Mouse (Mus musculus) heart, embryonic 14.5 days (tissue): ENCODE results near the gene Fcmr. TPM values are rescaled to one million over a fixed set of nuclear protein-coding genes. Genes with fewer than 3 reads are reported as not detected.

Source experiments
- ATAC-seq: fragments of 200-750 bp; cut with Nextera tagmentation; 2 replicates; pipeline ENCODE4 v1.8.0; 2017; ENCODE audit warnings: low read depth, moderate TSS enrichment; ENCODE audit not compliant: insufficient number of reproducible peaks, insufficient read depth, low FRiP score
- H3K27ac ChIP-seq, 2 experiments: fragments of 200-500 bp in 1 of 2; fragments of 300-500 bp in 1 of 2; sonication (generic) in 1 of 2; replicated peaks in 1 of 2; 2 replicates each; pipeline ENCODE4 v1.5.1; 2012 to 2014; ENCODE audit warnings: low read depth in 2 of 2, low read length in 2 of 2, control low read depth in 1 of 2, mild to moderate bottlenecking in 1 of 2, mixed read lengths in 1 of 2; ENCODE audit not compliant: control insufficient read depth in 1 of 2, insufficient read depth in 1 of 2
- H3K27me3 ChIP-seq: fragments of 300-500 bp; sonication (generic); 2 replicates; pipeline ENCODE4 v1.6.1; 2014; ENCODE audit warnings: mild to moderate bottlenecking, low read length, control low read depth; ENCODE audit not compliant: control insufficient read depth, insufficient read depth
- H3K36me3 ChIP-seq: fragments of 300-500 bp; sonication (generic); 2 replicates; pipeline ENCODE4 v1.6.1; 2014; ENCODE audit warnings: mild to moderate bottlenecking, control low read depth, low read length, mixed read lengths; ENCODE audit not compliant: control insufficient read depth, insufficient read depth
- H3K4me1 ChIP-seq, 2 experiments: fragments of 200-500 bp in 1 of 2; fragments of 300-500 bp in 1 of 2; sonication (generic) in 1 of 2; 2 replicates each; pipeline ENCODE4 v1.6.1; 2012 to 2014; ENCODE audit warnings: low read length in 2 of 2, control low read depth in 1 of 2, mixed read lengths in 1 of 2; ENCODE audit not compliant: control insufficient read depth in 2 of 2, insufficient read depth in 2 of 2
- H3K4me2 ChIP-seq: fragments of 300-500 bp; sonication (generic); 2 replicates; pipeline ENCODE4 v1.6.1; 2014; ENCODE audit warnings: mild to moderate bottlenecking, low read length
- H3K4me3 ChIP-seq, 2 experiments: fragments of 200-500 bp in 1 of 2; fragments of 300-500 bp in 1 of 2; sonication (generic) in 1 of 2; 2 replicates each; pipeline ENCODE4 v1.5.1; 2012 to 2014; ENCODE audit warnings: low read length in 2 of 2, mild to moderate bottlenecking in 2 of 2, control low read depth in 1 of 2, low read depth in 1 of 2, moderate library complexity in 1 of 2; ENCODE audit not compliant: control insufficient read depth in 1 of 2, insufficient read depth in 1 of 2
- H3K9ac ChIP-seq: fragments of 300-500 bp; sonication (generic); 2 replicates; pipeline ENCODE4 v1.6.1; 2014; ENCODE audit warnings: mild to moderate bottlenecking, low read length
- H3K9me3 ChIP-seq: fragments of 300-500 bp; sonication (generic); 2 replicates; pipeline ENCODE4 v1.6.1; 2016; ENCODE audit warnings: low read length, control low read depth; ENCODE audit not compliant: control insufficient read depth
- WGBS: fragments of 180-500 bp; shearing (Covaris S2); extraction: QIAGEN DNeasy Blood & Tissue Kit; methylation state at CpG from one replicate; pipeline ENCODE4 v1.1.7; 2014; 5-methylcytosine and 5-hydroxymethylcytosine counted together
- polyA plus RNA-seq: library from polyadenylated mRNA; unstranded; fragments of >200 nt; fragmentation: Nextera tagmentation; extraction: Ambion mirVana; gene quantifications from 2 replicates; pipeline ENCODE4 v1.2.1, GENCODE M21; 2014

Gene Fcmr
- polyA plus RNA-seq, 1 experiment from 2014 or later: 4.4 TPM

- H3K9me3 ChIP-seq: no peaks in the 10 kb centered on the region
- no peak for ATAC-seq
- WGBS: 84% methylated on average over 2 of the region's 2 CpGs
- H3K4me3 ChIP-seq: no peak overlapping the region
- no peaks in the 10 kb centered on the region for H3K36me3 ChIP-seq
- peaks cover under 1 to 2% of the 10 kb centered on the region in 2 experiments; a peak in 3 of 4 replicates for H3K4me1 ChIP-seq
- H3K9ac ChIP-seq: no peak overlapping the region
- H3K4me2 ChIP-seq: no peak overlapping the region
- H3K27ac ChIP-seq: no peak overlapping the region
- peaks cover 9% of the 10 kb centered on the region for H3K27me3 ChIP-seq
Observed at GRCm38 (mm10) chr1:130872912-130873311, 7.4 kb downstream of the Fcmr start.

DNA sequence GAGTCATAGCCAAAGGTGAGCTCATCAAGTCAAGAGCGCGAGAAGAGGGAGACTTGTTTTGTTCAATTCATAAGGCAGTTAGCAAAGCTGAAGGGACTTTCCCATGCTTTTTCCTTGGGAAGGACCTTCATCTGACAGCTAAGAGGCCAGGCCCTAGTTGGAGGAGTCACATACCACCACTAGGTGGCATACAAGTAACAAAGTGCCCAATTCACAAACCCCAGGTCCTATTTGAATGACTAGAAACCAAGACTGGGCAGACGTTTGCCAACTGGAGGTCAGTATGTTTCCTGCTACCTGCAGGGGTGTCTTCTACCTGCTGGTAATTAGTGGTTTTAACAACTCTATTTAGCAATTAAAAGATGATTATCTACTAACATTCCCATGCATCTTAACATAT is 9.7 kb downstream of the Fcmr start:
- H3K4me2 ChIP-seq: no peak overlapping the region
- H3K36me3 ChIP-seq: no peaks in the 10 kb centered on the region
- H3K27me3 ChIP-seq: peaks cover 22% of the 10 kb centered on the region
- H3K27ac ChIP-seq: no peak overlapping the region
- H3K9me3 ChIP-seq: no peaks in the 10 kb centered on the region
- no peak for ATAC-seq
- H3K4me1 ChIP-seq: peaks cover 2 to 7% of the 10 kb centered on the region in 2 experiments; a peak in 3 of 4 replicates
- H3K9ac ChIP-seq: no peak overlapping the region
- no peak overlapping the region for H3K4me3 ChIP-seq
- WGBS: 30% methylated on average over 3 of the region's 3 CpGs

GRCm38 (mm10) chr1:130875910-130876309 is 10.4 kb downstream of the Fcmr start:
- H3K9me3 ChIP-seq: no peaks in the 10 kb centered on the region
- ATAC-seq: no peak
- no peak overlapping the region for H3K4me3 ChIP-seq
- H3K27ac ChIP-seq: no peak overlapping the region
- H3K4me1 ChIP-seq: peaks cover 2 to 7% of the 10 kb centered on the region in 2 experiments; a peak in 3 of 4 replicates
- no peak overlapping the region for H3K9ac ChIP-seq
- no peak overlapping the region for H3K4me2 ChIP-seq
- 62% methylated on average over 3 of the region's 3 CpGs for WGBS
- H3K27me3 ChIP-seq: peaks cover 25% of the 10 kb centered on the region
- H3K36me3 ChIP-seq: no peaks in the 10 kb centered on the region

GRCm38 (mm10) chr1:130876931-130877509 is 11.6 kb downstream of the Fcmr start:
- Histone ChIP-seq H3K9me3 (no peaks in the 10 kb centered on the region), H3K27me3 (peaks cover 25% of the 10 kb centered on the region), H3K4me3 (no peak overlapping the region), H3K27ac (no peak overlapping the region), H3K36me3 (no peaks in the 10 kb centered on the region), H3K4me1 (peaks cover 2 to 7% of the 10 kb centered on the region in 2 experiments; a peak in 3 of 4 replicates), H3K9ac (no peak overlapping the region), H3K4me2 (no peak overlapping the region)
- ATAC-seq: no peak
- 10% methylated on average over 3 of the region's 3 CpGs for WGBS

DNA sequence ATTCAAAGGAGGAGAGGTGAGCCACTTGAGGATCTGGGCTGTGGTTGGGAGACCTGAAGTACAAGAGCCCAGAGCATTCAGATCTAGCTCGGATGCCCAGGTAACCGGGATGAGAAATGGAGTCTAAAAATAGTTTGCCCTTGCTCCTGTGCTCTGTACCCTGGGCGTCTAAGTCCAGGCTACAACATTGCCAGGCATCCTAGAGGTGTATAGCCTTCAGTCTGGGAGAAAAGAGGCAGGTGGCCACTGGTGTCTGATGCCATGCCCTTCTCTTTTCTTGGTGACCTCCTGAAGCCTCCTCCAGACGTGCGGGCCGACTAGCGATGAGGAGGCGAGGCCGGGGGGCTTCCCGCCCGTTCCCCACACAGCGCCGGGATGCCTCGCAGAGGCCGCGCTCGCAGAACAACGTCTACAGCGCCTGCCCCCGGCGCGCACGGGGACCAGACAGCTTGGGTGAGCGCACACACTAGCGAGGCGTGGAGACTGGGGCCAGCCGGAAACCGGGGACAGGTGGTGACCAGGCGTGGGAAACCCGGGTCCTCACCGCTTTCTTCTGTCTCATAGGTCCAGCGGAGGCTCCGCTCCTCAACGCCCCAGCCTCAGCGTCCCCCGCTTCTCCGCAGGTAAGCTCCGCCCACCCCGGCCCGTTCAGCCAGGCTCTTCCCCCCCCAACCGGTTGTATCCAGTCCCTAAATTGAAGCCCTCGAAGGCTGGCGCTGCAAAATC is 12.6 kb downstream of the Fcmr start:
- H3K4me1 ChIP-seq: peaks cover 2 to 7% of the 10 kb centered on the region in 2 experiments; a peak in 3 of 4 replicates
- H3K4me3 ChIP-seq: peak overlapping the region; percentile 36 to 45
- peaks cover 28% of the 10 kb centered on the region for H3K27me3 ChIP-seq
- H3K36me3 ChIP-seq: no peaks in the 10 kb centered on the region
- 1% methylated on average over 43 of the region's 43 CpGs for WGBS
- peak overlapping the region; percentile 39 for H3K9ac ChIP-seq
- no peaks in the 10 kb centered on the region for H3K9me3 ChIP-seq
- no peak overlapping the region for H3K27ac ChIP-seq
- no peak for ATAC-seq
- peak overlapping the region; percentile 70 for H3K4me2 ChIP-seq

DNA sequence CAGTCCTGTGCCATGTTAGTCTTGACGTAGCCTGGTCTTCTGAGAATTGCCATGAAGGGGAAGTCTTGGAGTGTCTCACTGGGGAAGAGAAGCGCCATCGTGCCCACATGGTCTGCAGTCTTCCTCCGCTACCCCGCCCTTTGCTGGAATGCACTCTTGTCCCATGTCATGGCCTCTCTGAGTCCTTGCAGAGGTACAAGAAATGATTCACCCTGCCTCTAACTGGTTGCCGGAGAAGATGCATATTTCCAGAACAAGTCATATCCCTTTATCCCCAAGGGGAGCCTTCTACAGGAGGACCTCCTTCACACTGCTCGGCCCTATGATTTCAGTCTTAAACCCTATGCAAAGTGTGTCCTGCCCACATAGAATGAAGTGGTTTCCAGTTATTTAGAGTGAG is 14.5 kb downstream of the Fcmr start:
- 86% methylated on average over 7 of the region's 7 CpGs for WGBS
- no peak overlapping the region for H3K4me3 ChIP-seq
- no peak overlapping the region for H3K4me2 ChIP-seq
- peaks cover 2 to 7% of the 10 kb centered on the region in 2 experiments; a peak in 3 of 4 replicates for H3K4me1 ChIP-seq
- no peaks in the 10 kb centered on the region for H3K9me3 ChIP-seq
- ATAC-seq: no peak
- H3K27ac ChIP-seq: no peak overlapping the region
- H3K9ac ChIP-seq: no peak overlapping the region
- H3K27me3 ChIP-seq: peaks cover 28% of the 10 kb centered on the region
- H3K36me3 ChIP-seq: no peaks in the 10 kb centered on the region

DNA sequence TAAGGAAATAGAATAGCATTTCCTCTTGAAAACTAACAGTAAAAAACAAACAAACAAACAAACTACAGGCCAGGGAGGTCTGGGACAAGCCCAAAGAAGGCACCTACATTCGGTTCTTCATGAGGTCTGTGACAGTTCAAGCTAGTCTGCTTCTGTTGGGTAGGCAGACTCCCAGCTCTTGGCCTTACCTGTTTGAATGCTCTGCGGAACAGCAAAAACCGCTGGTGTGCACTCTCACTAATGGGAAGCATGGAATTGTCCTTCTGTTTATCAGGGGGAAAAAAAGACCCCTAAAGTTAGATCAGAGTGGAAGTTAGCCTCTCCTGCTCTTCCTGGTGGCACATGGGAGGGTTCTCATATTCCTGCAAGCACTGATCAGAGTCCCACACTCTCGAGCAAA is 17.7 kb downstream of the Fcmr start:
- WGBS: 85% methylated on average over 4 of the region's 4 CpGs
- no peak overlapping the region for H3K9ac ChIP-seq
- H3K4me2 ChIP-seq: no peak overlapping the region
- H3K9me3 ChIP-seq: no peaks in the 10 kb centered on the region
- no peak overlapping the region for H3K27ac ChIP-seq
- H3K27me3 ChIP-seq: peaks cover 26% of the 10 kb centered on the region
- peaks cover 0 to 3% of the 10 kb centered on the region in 2 experiments; a peak in 2 of 4 replicates for H3K4me1 ChIP-seq
- no peak overlapping the region for H3K4me3 ChIP-seq
- no peak for ATAC-seq
- H3K36me3 ChIP-seq: no peaks in the 10 kb centered on the region
